Mouse (Mus musculus) CH12.LX (cell line): Measurements from ENCODE around the gene Tmem234. TPM values are rescaled to one million over a fixed set of nuclear protein-coding genes. Genes with fewer than 3 reads are reported as not detected.

Experiments used
- DNase-seq: peaks from one replicate; pipeline ENCODE4 v3.0.0-alpha.2; 2013; ENCODE audit errors: extremely low read depth
- H3K27ac ChIP-seq: 2 replicates; pipeline ENCODE4 v1.5.1; 2012; ENCODE audit warnings: low read depth, mild to moderate bottlenecking, control low read depth, moderate library complexity; ENCODE audit not compliant: insufficient read depth
- H3K27me3 ChIP-seq: replicated peaks from 2 replicates; pipeline ENCODE3; 2012; ENCODE audit warnings: inconsistent platforms
- H3K36me3 ChIP-seq, 2 experiments: replicated peaks in 1 of 2; 2 replicates each; pipeline versions ENCODE3 to v1.6.1; 2012; ENCODE audit warnings: inconsistent platforms in 1 of 2, low read length in 1 of 2, mild to moderate bottlenecking in 1 of 2, mixed read lengths in 1 of 2, moderate library complexity in 1 of 2; ENCODE audit not compliant: control insufficient read depth in 1 of 2, insufficient read depth in 1 of 2
- H3K4me1 ChIP-seq, 2 experiments: 2 replicates each; pipeline ENCODE4 v1.6.1; 2012; ENCODE audit warnings: inconsistent platforms in 1 of 2, moderate library complexity in 1 of 2; ENCODE audit not compliant: insufficient read depth in 2 of 2, control insufficient read depth in 1 of 2
- H3K4me2 ChIP-seq: 2 replicates; pipeline ENCODE4 v1.6.1; 2012; ENCODE audit warnings: low read depth, mild to moderate bottlenecking, control low read depth; ENCODE audit not compliant: poor library complexity, insufficient read depth, severe bottlenecking
- H3K4me3 ChIP-seq, 3 experiments: fragments of 150-350 bp in 1 of 3; sonication (generic) in 1 of 3; replicated peaks in 1 of 3; 2 replicates each; pipeline versions ENCODE3 to v1.5.1; 2011 to 2012; ENCODE audit warnings: low read depth in 2 of 3, low read length in 2 of 3, mild to moderate bottlenecking in 2 of 3, moderate library complexity in 2 of 3, control low read depth in 1 of 3, improper control_type of control experiment in 1 of 3, inconsistent platforms in 1 of 3, mixed read lengths in 1 of 3; ENCODE audit not compliant: poor library complexity in 1 of 3
- H3K79me2 ChIP-seq: replicated peaks from 2 replicates; pipeline ENCODE4 v1.6.1; 2012; ENCODE audit warnings: mild to moderate bottlenecking, moderate library complexity; ENCODE audit not compliant: control insufficient read depth, poor library complexity, insufficient read depth, severe bottlenecking; ENCODE audit errors: extremely low read depth
- H3K9ac ChIP-seq: 2 replicates; pipeline ENCODE4 v1.6.1; 2012; ENCODE audit warnings: low read depth, mild to moderate bottlenecking, control low read depth, moderate library complexity; ENCODE audit not compliant: insufficient read depth
- H3K9me3 ChIP-seq: replicated peaks from 2 replicates; pipeline ENCODE3; 2012; ENCODE audit warnings: low read length, inconsistent platforms, mixed read lengths
- BHLHE40 ChIP-seq: IDR thresholded peaks from 2 replicates; pipeline ENCODE4 v1.6.1; 2011; ENCODE audit warnings: mild to moderate bottlenecking, low read depth, low read length, improper control_type of control experiment
- CHD2 ChIP-seq: IDR thresholded peaks from 2 replicates; pipeline ENCODE4 v1.6.1; 2011; ENCODE audit warnings: low read length, improper control_type of control experiment
- CTCF ChIP-seq, 2 experiments: IDR thresholded peaks in 1 of 2; conservative IDR thresholded peaks in 1 of 2; 2 replicates each; pipeline ENCODE4 v1.5.1; 2011 to 2012; ENCODE audit warnings: low read depth in 2 of 2, low read length in 2 of 2, improper control_type of control experiment in 1 of 2, inconsistent platforms in 1 of 2, mild to moderate bottlenecking in 1 of 2, moderate library complexity in 1 of 2
- ELF1 ChIP-seq: IDR thresholded peaks from 2 replicates; pipeline ENCODE4 v1.6.1; 2014; ENCODE audit warnings: low read depth, mild to moderate bottlenecking, inconsistent platforms, low read length, improper control_type of control experiment
- EP300 ChIP-seq: IDR thresholded peaks from 2 replicates; pipeline ENCODE4 v1.6.1; 2011; ENCODE audit warnings: low read length, improper control_type of control experiment
- IRF4 ChIP-seq: IDR thresholded peaks from 2 replicates; pipeline ENCODE4 v1.6.1; 2014; ENCODE audit warnings: low read depth, mild to moderate bottlenecking, inconsistent platforms, low read length, improper control_type of control experiment
- JUN ChIP-seq: IDR thresholded peaks from 2 replicates; pipeline ENCODE4 v1.6.1; 2011; ENCODE audit warnings: low read depth, mild to moderate bottlenecking, low read length, improper control_type of control experiment, moderate library complexity; ENCODE audit not compliant: insufficient read depth
- JUND ChIP-seq: conservative IDR thresholded peaks from 2 replicates; pipeline ENCODE4 v1.6.1; 2011; ENCODE audit warnings: low read depth, low read length, improper control_type of control experiment
- MAFK ChIP-seq: IDR thresholded peaks from 2 replicates; pipeline ENCODE4 v1.6.1; 2011; ENCODE audit warnings: low read length, improper control_type of control experiment; ENCODE audit not compliant: insufficient replicate concordance
- MAZ ChIP-seq: IDR thresholded peaks from 2 replicates; pipeline ENCODE4 v1.6.1; 2012; ENCODE audit warnings: low read depth, mild to moderate bottlenecking, inconsistent platforms, low read length, improper control_type of control experiment, moderate library complexity
- MEF2A ChIP-seq: IDR thresholded peaks from 2 replicates; pipeline ENCODE4 v1.6.1; 2014; ENCODE audit warnings: low read depth, mild to moderate bottlenecking, inconsistent platforms, low read length, improper control_type of control experiment, borderline replicate concordance
- MXI1 ChIP-seq: IDR thresholded peaks from 2 replicates; pipeline ENCODE4 v1.6.1; 2011; ENCODE audit warnings: mild to moderate bottlenecking, low read depth, low read length, improper control_type of control experiment
- MYC ChIP-seq: IDR thresholded peaks from 2 replicates; pipeline ENCODE4 v1.6.1; 2011; ENCODE audit warnings: low read depth, mild to moderate bottlenecking, improper control_type of control experiment, low read length
- NELFE ChIP-seq: IDR thresholded peaks from 2 replicates; pipeline ENCODE4 v1.6.1; 2011; ENCODE audit warnings: low read depth, low read length, improper control_type of control experiment
- NRF1 ChIP-seq: IDR thresholded peaks from 2 replicates; pipeline ENCODE4 v1.6.1; 2014; ENCODE audit warnings: low read depth, mild to moderate bottlenecking, inconsistent platforms, low read length, improper control_type of control experiment, moderate library complexity
- PAX5 ChIP-seq: IDR thresholded peaks from 2 replicates; pipeline ENCODE4 v1.6.1; 2012; ENCODE audit warnings: low read length, inconsistent platforms, mixed read lengths
- POLR2A ChIP-seq: IDR thresholded peaks from 2 replicates; pipeline ENCODE4 v1.6.1; 2011; ENCODE audit warnings: low read depth, mild to moderate bottlenecking, improper control_type of control experiment, low read length
- POLR2AphosphoS2 ChIP-seq: IDR thresholded peaks from 2 replicates; pipeline ENCODE4 v1.6.1; 2011; ENCODE audit warnings: low read depth, low read length, improper control_type of control experiment
- RAD21 ChIP-seq: IDR thresholded peaks from 2 replicates; pipeline ENCODE4 v1.6.1; 2011; ENCODE audit warnings: low read depth, mild to moderate bottlenecking, low read length, improper control_type of control experiment, moderate library complexity
- SIN3A ChIP-seq: IDR thresholded peaks from 2 replicates; pipeline ENCODE4 v1.6.1; 2012; ENCODE audit warnings: low read length, improper control_type of control experiment, inconsistent platforms
- SMC3 ChIP-seq: IDR thresholded peaks from 2 replicates; pipeline ENCODE4 v1.6.1; 2011; ENCODE audit warnings: low read depth, low read length, improper control_type of control experiment
- TCF12 ChIP-seq: IDR thresholded peaks from 2 replicates; pipeline ENCODE4 v1.6.1; 2014; ENCODE audit warnings: low read depth, mild to moderate bottlenecking, inconsistent platforms, low read length, improper control_type of control experiment
- ZKSCAN1 ChIP-seq: IDR thresholded peaks from 2 replicates; pipeline ENCODE4 v1.6.1; 2012; ENCODE audit warnings: low read depth, inconsistent platforms, low read length, improper control_type of control experiment, borderline replicate concordance
- ZMIZ1 ChIP-seq: IDR thresholded peaks from 2 replicates; pipeline ENCODE4 v1.6.1; 2012; ENCODE audit warnings: low read depth, mild to moderate bottlenecking, inconsistent platforms, low read length, improper control_type of control experiment
- dilution Hi-C: fragments of 300-500 bp; cut with MboI; formaldehyde crosslinking; loops from 2 replicates; pipeline ENCODE4 v1.14.3; 2020; ENCODE audit warnings: low sequenced_read_pairs; ENCODE audit not compliant: extremely low pct_unique_long_range_greater_than_20kb, extremely low pct_ligation_motif_present
- in situ Hi-C: fragments of 300-500 bp; cut with MboI; formaldehyde crosslinking; loops from 3 replicates; pipeline ENCODE4 v1.14.3; 2019; ENCODE audit warnings: low sequenced_read_pairs, low pct_ligation_motif_present, low pct_unique_long_range_greater_than_20kb, mixed read lengths
- polyA plus RNA-seq: library from polyadenylated mRNA; unstranded; fragments of >175 nt; gene quantifications from 2 replicates; pipeline ENCODE4 v1.2.1, GENCODE M21; 2012; ENCODE audit warnings: low read depth; ENCODE audit not compliant: insufficient read length
- total RNA-seq, 2 experiments: library from RNA; depleted of rRNA; stranded (reverse); fragments of 300-350 nt in 1 of 2; fragments of >200 nt in 1 of 2; gene quantifications; 2 replicates each; pipeline ENCODE4 v1.2.3; 2012 to 2014

Gene Tmem234
- total and polyA plus RNA-seq, 3 experiments, result 97.6 to 113 (median 111) TPM

GRCm38 (mm10) chr4:129630944-129631343, 30.5 kb downstream of the Tmem234 start:
- Histone ChIP-seq H3K4me2 (no peak overlapping the region), H3K36me3 (peaks cover 82 to 97% of the 10 kb centered on the region in 2 experiments), H3K27me3 (no peaks in the 10 kb centered on the region), H3K4me3 (no peak overlapping the region), H3K27ac (no peak overlapping the region), H3K79me2 (no peaks in the 10 kb centered on the region; the same call in 1 of the 2 replicates), H3K9me3 (no peaks in the 10 kb centered on the region), H3K4me1 (peaks cover 0 to 8% of the 10 kb centered on the region in 2 experiments; a peak in 1 of 4 replicates), H3K9ac (no peak overlapping the region)
- DNase-seq, result no peak
- dilution Hi-C loops, result no loop called here
- TF ChIP-seq IRF4 (no peak), ELF1 (no peak), POLR2A (no peak), MAFK (no peak), EP300 (no peak), PAX5 (no peak), CTCF (conservative IDR thresholded peaks at IDR 0.05 in 1 of 2, IDR thresholded peaks at IDR 0.05 in 1 of 2; ENCODE audit: low read depth in 2 of 2, low read length in 2 of 2) (no peak), NELFE (no peak), SIN3A (no peak), JUN (no peak), MAZ (no peak), ZMIZ1 (no peak), SMC3 (no peak), TCF12 (no peak), MYC (no peak), POLR2AphosphoS2 (no peak), NRF1 (no peak), JUND (no peak), MEF2A (no peak), MXI1 (no peak)
- in situ Hi-C loops, result no loop called here

- no peak for TF ChIP-seq ZKSCAN1
- no peak for TF ChIP-seq BHLHE40
- TF ChIP-seq EP300, result no peak
- no peak for TF ChIP-seq SMC3
- TF ChIP-seq RAD21, result no peak
- no peak for TF ChIP-seq CTCF (conservative IDR thresholded peaks at IDR 0.05 in 1 of 2, IDR thresholded peaks at IDR 0.05 in 1 of 2; ENCODE audit: low read depth in 2 of 2, low read length in 2 of 2)
- TF ChIP-seq CHD2, result no peak
- no peak overlapping the region for H3K9ac ChIP-seq
- no peak overlapping the region for H3K4me3 ChIP-seq
- peaks cover 3% of the 10 kb centered on the region; the same call in 1 of the 2 replicates for H3K79me2 ChIP-seq
- no peak for DNase-seq
- H3K36me3 ChIP-seq, result peaks cover 83 to 97% of the 10 kb centered on the region in 2 experiments
- H3K9me3 ChIP-seq, result no peaks in the 10 kb centered on the region
- in situ Hi-C loops (no loop called here), dilution Hi-C loops (no loop called here)
- H3K4me2 ChIP-seq, result no peak overlapping the region
- H3K27ac ChIP-seq, result no peak overlapping the region
- no peaks in the 10 kb centered on the region; a peak in 1 of 4 replicates for H3K4me1 ChIP-seq
- no peaks in the 10 kb centered on the region for H3K27me3 ChIP-seq
Observed at GRCm38 (mm10) chr4:129631867-129632266, 31.4 kb downstream of the Tmem234 start.
